Mouse (Mus musculus) lung, postnatal 0 days (tissue): ENCODE results near the gene Tm7sf2. TPM values are rescaled to one million over a fixed set of nuclear protein-coding genes. Genes with fewer than 3 reads are reported as not detected.
"Not testable (repeated sequence)": the region's sequence is repeated elsewhere in the genome, so short reads cannot be mapped to it uniquely, and the experiment has no call there.

Source experiments
- ATAC-seq: fragments of 200-750 bp; cut with Nextera tagmentation; 2 replicates; pipeline ENCODE4 v1.8.0; 2017; ENCODE audit warnings: moderate library complexity
- DNase-seq: peaks from one replicate; pipeline ENCODE4 v3.0.0-alpha.2; 2016; ENCODE audit warnings: low spot score
- H3K27ac ChIP-seq: fragments of 300-500 bp; sonication (generic); 2 replicates; pipeline ENCODE4 v1.5.1; 2014; ENCODE audit warnings: antibody characterized with exemption, mild to moderate bottlenecking, low read length, mixed read lengths
- H3K27me3 ChIP-seq: fragments of 300-500 bp; sonication (generic); replicated peaks from 2 replicates; pipeline ENCODE4 v1.6.1; 2014; ENCODE audit warnings: low read length, mixed read lengths; ENCODE audit not compliant: insufficient read depth
- H3K36me3 ChIP-seq: fragments of 300-500 bp; sonication (generic); 2 replicates; pipeline ENCODE4 v1.6.1; 2014; ENCODE audit warnings: low read length, mixed read lengths; ENCODE audit not compliant: insufficient read depth
- H3K4me1 ChIP-seq: fragments of 300-500 bp; sonication (generic); 2 replicates; pipeline ENCODE4 v1.6.1; 2014; ENCODE audit warnings: antibody characterized with exemption, low read depth, low read length, mixed read lengths; ENCODE audit not compliant: insufficient read depth
- H3K4me2 ChIP-seq: fragments of 300-500 bp; sonication (generic); replicated peaks from 2 replicates; pipeline ENCODE4 v1.6.1; 2014; ENCODE audit warnings: low read depth, mild to moderate bottlenecking, low read length, moderate library complexity, mixed read lengths
- H3K4me3 ChIP-seq: fragments of 300-500 bp; sonication (generic); 2 replicates; pipeline ENCODE4 v1.5.1; 2014; ENCODE audit warnings: low read depth, low read length
- H3K9ac ChIP-seq: fragments of 300-500 bp; sonication (generic); replicated peaks from 2 replicates; pipeline ENCODE4 v1.6.1; 2014; ENCODE audit warnings: low read depth, mild to moderate bottlenecking
- H3K9me3 ChIP-seq: fragments of 300-500 bp; sonication (generic); 2 replicates; pipeline ENCODE4 v1.6.1; 2016; ENCODE audit warnings: low read length, mixed read lengths
- CTCF ChIP-seq: IDR thresholded peaks from 2 replicates; pipeline ENCODE4 v1.5.1; 2016; ENCODE audit warnings: antibody characterized with exemption, mild to moderate bottlenecking
- EP300 ChIP-seq: IDR thresholded peaks from 2 replicates; pipeline ENCODE4 v1.6.1; 2016; ENCODE audit warnings: antibody characterized with exemption, mild to moderate bottlenecking, control low read depth
- WGBS: fragments of 180-500 bp; shearing (Covaris S2); extraction: QIAGEN DNeasy Blood & Tissue Kit; methylation state at CpG from one replicate; pipeline ENCODE4 v1.1.7; 2014; 5-methylcytosine and 5-hydroxymethylcytosine counted together
- polyA plus RNA-seq: library from polyadenylated mRNA; unstranded; fragments of >200 nt; fragmentation: Nextera tagmentation; extraction: Ambion mirVana; gene quantifications from 2 replicates; pipeline ENCODE4 v1.2.1, GENCODE M21; 2015

Gene Tm7sf2
- polyA plus RNA-seq, 1 experiment from 2014 or later: 9.5 TPM

- H3K4me2 ChIP-seq: peak overlapping the region; percentile 92
- H3K9ac ChIP-seq: peak overlapping the region; percentile 87
- peak; percentile 15 for ATAC-seq
- peak overlapping the region; percentile 98 for H3K27ac ChIP-seq
- H3K4me3 ChIP-seq: peak overlapping the region; percentile 93
- no peaks in the 10 kb centered on the region for H3K9me3 ChIP-seq
- peaks cover 29% of the 10 kb centered on the region for H3K36me3 ChIP-seq
- no peaks in the 10 kb centered on the region for H3K27me3 ChIP-seq
- TF ChIP-seq CTCF: peak; percentile 34; the same call in 1 of the 2 replicates
- TF ChIP-seq EP300: no peak
- peaks cover 6% of the 10 kb centered on the region; the same call in 1 of the 2 replicates for H3K4me1 ChIP-seq
- 1% methylated on average over 38 of the region's 44 CpGs for WGBS
- no peak for DNase-seq
These were observed 20.8 kb downstream of the Tm7sf2 start for GRCm38 (mm10) chr19:6047154-6047898.

GRCm38 (mm10) chr19:6046294-6047153 lies 21.6 kb downstream of the Tm7sf2 start, which contains the start of gene Syvn1:
TSS of gene Syvn1 (plus strand) at chr19:6046576.
- Histone ChIP-seq H3K27me3 (no peaks in the 10 kb centered on the region), H3K4me2 (peak within 1 kb of the TSS; percentile 92), H3K4me1 (peaks cover 6% of the 10 kb centered on the region; the same call in 1 of the 2 replicates), H3K36me3 (peaks cover 21% of the 10 kb centered on the region), H3K4me3 (peak within 1 kb of the TSS; percentile 93), H3K9ac (peak within 1 kb of the TSS; percentile 87), H3K9me3 (no peaks in the 10 kb centered on the region), H3K27ac (peak within 1 kb of the TSS; percentile 98)
- ATAC-seq: peak; percentile 93
- TF ChIP-seq CTCF (no peak; the same call in 1 of the 2 replicates), EP300 (peak; percentile 77; the same call in 1 of the 2 replicates)
- WGBS: under 1% methylated on average over 59 of the region's 65 CpGs
- DNase-seq: peak; percentile 98

- H3K4me2 ChIP-seq: peak overlapping the region; percentile 92
- H3K4me3 ChIP-seq: peak overlapping the region; percentile 93
- peak overlapping the region; percentile 63 for H3K9ac ChIP-seq
- no peaks in the 10 kb centered on the region for H3K9me3 ChIP-seq
- TF ChIP-seq EP300: no peak
- TF ChIP-seq CTCF: peak; percentile 39
- ATAC-seq (peak; percentile 31), DNase-seq (peak; percentile 71)
- 13% methylated on average over 20 of the region's 20 CpGs for WGBS
- no peaks in the 10 kb centered on the region for H3K27me3 ChIP-seq
- peaks cover 12% of the 10 kb centered on the region; the same call in 1 of the 2 replicates for H3K36me3 ChIP-seq
- H3K4me1 ChIP-seq: peaks cover 6% of the 10 kb centered on the region; the same call in 1 of the 2 replicates
- H3K27ac ChIP-seq: peak overlapping the region; percentile 98
These were observed 22.5 kb downstream of the Tm7sf2 start for GRCm38 (mm10) chr19:6045366-6046293.

- H3K4me3 ChIP-seq, H3K36me3 ChIP-seq, H3K27ac ChIP-seq, H3K4me1 ChIP-seq, H3K4me2 ChIP-seq, H3K27me3 ChIP-seq, H3K9ac ChIP-seq, H3K9me3 ChIP-seq, ATAC-seq: not testable (repeated sequence)
- TF ChIP-seq CTCF: peak; percentile 70
- DNase-seq: peak; percentile 90
- WGBS: 21% methylated on average over 4 of the region's 4 CpGs
These were observed 24.1 kb downstream of the Tm7sf2 start for GRCm38 (mm10) chr19:6044102-6044501.

- Histone ChIP-seq H3K9ac (no peak overlapping the region), H3K27ac (no peak overlapping the region), H3K9me3 (no peaks in the 10 kb centered on the region), H3K4me2 (no peak overlapping the region), H3K4me1 (peaks cover 6% of the 10 kb centered on the region; the same call in 1 of the 2 replicates), H3K4me3 (no peak overlapping the region), H3K36me3 (no peaks in the 10 kb centered on the region), H3K27me3 (no peaks in the 10 kb centered on the region)
- DNase-seq (no peak), ATAC-seq (no peak)
- WGBS: 68% methylated on average over 9 of the region's 9 CpGs
- TF ChIP-seq EP300: no peak
- no peak for TF ChIP-seq CTCF
These were observed 25.9 kb downstream of the Tm7sf2 start for GRCm38 (mm10) chr19:6042293-6042692.
